Mouse (Mus musculus) kidney, postnatal 25 days (tissue): Measurements from ENCODE around the gene Pmepa1.

Source experiments
- DNase-seq, 2 experiments: peaks; one replicate each; pipeline ENCODE4 v3.0.0; 2021; ENCODE audit warnings: mixed read lengths in 2 of 2

Pmepa1 gene

DNA sequence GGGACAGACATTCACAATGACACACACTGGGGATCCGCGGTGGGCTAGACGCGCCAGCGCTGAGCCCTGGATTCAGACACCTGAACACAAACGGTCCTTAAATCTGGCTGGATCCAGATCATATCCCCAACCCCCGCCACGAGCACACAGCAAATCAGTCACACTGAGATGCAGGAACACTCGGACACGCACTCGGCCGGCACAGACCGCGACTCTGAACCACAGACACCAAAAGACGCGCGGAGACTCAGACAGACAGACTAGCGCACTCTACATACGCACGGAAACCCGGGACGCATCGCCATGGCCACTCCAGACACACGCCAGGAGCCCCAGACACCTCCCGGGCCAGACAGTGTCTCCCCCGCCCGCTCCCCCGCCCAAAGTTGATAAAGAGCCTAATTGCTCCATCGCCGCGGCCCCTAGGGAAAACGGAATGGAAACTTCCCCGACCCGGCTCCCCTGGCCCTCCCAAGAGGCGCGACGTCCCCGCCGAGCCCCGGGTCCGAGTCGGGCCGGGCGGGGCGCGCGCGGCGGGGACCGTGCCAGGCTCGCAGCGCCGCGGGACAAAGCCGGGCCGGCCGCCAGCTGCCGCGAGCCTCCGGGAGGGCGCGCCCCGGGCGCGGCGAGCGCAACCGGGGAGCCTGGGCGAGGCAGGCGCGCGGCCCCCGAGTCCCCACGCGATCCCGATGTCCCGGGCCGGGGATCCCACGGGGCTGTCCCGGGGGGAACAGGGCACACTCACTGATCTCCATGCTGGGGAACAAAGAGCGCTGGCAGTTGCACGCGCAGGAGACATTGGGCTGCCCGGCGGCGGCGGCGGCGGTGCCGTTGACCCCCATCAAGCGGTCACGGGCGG lies 761 bp downstream of the Pmepa1 start:
- DNase-seq = peak; percentile 52 to 72

DNA sequence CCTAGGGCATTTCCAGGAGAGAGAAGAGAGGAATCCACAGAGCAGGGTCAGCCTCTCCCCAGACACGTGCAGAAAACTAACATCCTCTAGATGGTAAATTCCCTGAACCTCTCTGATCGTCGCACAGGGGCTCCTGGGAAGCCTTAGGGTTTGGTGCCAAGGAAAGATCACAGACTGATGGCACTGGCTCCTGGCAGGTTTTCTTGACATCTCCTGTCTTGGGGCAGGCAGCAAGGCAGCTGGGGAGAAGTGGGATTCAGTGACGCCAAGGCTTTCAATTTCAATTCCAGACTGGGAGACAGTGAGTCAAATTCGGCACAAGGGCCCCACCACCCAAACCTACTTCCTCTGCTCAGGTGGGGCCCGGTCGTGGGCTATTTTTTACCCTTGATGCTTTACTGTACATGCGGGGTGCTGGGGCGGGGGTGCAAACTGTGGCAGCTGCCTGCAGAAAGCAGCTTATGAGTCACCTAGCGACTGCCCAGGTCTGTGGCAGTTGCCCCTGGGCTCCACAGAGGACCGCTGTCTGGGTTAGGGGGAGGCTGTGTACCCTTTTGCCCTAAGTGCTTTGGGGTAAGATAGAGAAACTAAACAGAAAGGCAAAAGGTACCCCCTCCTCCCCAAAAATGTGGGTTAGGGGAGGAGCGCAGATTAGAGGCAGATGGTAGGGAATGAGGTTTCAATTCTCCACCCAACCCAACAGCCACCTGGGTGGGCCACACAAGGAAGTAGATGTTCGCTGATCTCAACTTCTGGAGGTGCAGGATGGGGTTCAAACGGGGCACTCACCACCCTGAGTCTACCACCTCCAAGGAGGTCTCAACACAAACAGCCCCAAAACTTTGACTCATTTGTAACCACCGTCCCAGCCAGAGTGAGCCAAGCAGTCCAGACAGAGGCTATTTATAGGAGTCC lies 1.6 kb downstream of the Pmepa1 start:
- DNase-seq = no peak

DNA sequence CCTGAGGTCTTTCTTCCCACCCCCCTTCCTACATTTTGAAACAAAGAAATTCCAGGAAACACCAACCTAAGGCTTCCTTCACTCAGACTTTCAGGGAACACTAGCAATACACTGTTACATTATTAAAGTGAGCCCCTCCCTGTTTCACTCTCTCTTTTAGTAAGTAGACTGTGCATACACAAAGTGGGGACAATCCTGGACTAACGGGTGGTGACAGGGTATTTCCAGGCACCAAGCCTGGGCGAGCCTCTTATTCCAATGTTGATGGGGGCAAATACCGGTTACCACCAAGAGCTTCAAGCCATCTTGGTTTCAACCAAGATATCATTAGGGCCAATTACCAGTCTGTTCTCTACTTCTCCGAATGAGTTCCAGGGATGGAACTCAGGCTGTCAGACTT lies 2.4 kb downstream of the Pmepa1 start:
- no peak for DNase-seq

DNA sequence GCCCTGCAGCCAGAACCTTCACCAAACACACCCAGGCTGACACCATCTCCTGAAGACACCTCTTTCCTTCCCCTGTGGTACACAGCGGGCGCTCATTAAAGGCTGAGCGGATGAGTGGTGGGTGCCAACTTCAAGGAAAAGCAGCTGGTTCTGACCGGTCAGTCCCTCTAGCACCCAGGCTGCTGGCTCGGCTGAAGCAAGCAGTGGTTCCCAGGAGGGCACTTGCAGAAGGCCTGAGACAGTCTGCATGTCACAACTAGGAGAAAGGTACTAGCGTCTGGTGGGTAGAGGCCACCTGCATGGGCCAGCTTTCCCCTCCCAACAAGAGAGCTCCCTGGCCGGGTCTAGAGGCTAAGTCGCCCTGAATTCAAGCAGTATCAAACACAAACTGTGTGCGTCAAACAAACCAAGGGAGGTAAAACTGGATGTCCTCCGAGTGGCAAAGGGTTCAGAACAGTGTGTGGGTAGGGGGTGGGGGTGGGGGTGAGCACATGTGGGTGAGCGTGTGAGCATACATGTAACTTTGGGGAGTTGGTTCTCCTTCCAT lies 3.9 kb downstream of the Pmepa1 start:
- peak in 1 of 2 experiments; percentile 72 for DNase-seq

DNA sequence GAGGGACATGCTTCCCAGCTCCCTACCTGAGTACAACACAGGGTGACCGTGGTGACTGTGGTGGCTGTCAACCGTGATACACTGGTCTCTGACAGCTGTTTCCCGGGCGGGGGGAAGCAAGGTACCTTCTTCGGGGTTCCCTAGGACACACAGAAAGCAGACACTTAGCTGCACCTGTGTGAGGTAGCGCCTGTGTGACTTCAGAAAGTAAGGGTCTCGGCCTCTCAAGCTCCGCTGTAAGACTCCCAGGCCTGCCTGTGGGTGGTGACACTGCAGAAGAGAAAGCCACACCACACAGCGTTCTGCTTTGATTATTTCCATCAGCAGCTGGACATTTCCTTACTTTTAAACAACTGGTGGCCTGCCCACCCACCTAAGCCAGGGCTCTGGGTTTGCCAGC lies 4.8 kb downstream of the Pmepa1 start:
- no peak for DNase-seq

DNA sequence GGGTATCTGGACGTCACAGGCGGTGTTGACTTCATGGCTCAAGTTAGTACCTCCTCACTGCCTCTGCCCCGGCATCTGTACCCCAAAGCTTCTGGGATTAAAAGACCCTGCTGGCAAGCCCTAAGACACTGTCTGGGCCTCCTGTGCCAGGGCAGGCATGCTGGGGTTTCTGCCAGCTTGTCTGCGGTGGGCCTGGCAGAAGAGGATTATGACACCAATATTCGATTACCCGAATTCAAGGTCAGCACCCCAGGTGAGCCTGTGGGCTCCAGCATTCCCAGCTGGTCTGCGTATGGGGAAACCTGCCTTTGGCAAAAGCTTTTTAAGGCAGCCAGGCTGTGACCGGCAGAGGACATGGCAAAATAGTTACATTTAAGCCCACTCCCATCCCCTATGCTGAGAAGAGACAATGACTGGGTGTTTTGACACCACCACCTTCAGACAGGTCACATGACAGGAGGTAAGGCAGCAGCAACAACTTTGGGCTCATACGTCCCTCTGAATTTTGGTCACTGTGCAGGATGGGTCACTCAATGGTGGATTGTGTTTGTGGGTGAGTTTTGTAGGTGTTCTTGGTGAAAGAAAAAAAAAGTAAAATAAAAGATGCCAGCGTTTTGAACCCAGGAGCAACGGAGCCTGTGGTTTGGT lies 5.6 kb downstream of the Pmepa1 start:
- DNase-seq = no peak

DNA sequence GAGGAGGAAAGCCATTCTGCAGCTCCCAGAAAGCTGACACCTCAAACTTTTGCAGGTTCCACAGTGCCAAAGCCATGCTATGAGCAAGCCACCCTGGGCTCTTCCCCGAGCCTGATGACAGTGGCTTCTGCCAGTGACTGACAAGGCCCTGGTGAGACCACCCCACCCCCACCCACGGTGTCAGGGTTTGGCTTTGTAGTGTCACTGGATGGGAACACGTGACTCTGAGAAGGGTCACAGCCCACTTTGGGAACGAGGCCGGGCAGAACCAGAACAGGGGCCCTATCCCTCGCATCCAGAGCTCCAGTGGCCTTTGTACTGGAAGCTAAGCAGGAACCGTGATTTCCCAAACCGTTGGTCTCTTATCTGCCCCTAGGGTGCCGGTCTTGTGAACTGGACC lies 6.1 kb downstream of the Pmepa1 start:
- no peak for DNase-seq

DNA sequence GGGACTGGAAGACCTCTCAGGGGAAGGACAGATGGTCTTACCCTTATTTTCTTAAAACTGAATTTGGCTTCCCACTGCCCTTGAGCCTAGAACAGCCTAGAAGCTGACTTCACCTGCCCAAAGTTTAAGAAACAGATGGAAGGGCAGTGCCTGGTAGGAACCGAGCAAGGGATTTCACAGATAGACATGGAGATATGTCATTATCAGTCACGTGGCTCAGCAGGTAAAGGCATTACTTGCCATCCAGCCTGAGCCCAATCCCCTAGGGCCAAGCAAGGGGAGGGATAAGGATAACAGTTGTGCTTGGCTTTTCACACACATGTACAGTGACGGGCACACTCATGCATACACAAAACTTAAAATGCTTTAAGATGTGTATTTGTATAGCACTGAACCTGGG lies 8.8 kb downstream of the Pmepa1 start:
- no peak for DNase-seq

DNA sequence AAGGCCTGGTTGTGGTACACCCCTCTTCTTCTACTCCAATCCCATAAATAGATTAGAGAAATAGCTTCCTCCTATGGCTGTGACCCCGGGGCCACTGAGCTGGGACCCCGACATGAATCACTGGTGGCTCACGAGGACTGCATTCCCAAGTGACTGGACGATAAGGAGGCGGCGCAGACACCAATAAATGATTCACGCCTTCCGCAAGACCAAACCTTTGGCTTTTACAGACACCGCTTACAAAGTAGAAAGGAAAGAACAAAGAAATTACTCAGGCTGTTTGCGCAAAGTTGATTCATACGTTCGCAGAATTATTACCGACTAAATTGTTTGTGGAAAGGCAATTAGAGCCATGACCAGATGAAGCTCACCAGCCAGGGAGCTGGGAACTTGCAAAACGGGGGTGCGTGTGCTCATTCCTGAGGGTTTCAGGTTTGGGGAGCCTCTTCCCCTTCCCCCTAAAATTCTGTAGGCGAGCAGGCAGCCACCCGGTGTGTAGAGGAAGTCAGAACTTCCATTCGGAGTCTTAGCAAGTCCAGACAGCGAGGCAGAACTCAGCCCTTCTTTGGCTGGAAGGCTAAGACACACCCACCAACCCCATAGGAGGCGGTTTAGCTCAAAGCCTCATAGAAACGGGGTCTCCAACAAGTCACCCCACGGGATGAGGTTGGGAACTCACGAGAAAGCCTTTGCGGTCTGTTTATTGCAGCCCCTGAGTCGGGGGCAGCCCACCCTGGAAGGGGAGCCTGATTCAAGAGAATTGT lies 9.8 kb downstream of the Pmepa1 start:
- DNase-seq = no peak

DNA sequence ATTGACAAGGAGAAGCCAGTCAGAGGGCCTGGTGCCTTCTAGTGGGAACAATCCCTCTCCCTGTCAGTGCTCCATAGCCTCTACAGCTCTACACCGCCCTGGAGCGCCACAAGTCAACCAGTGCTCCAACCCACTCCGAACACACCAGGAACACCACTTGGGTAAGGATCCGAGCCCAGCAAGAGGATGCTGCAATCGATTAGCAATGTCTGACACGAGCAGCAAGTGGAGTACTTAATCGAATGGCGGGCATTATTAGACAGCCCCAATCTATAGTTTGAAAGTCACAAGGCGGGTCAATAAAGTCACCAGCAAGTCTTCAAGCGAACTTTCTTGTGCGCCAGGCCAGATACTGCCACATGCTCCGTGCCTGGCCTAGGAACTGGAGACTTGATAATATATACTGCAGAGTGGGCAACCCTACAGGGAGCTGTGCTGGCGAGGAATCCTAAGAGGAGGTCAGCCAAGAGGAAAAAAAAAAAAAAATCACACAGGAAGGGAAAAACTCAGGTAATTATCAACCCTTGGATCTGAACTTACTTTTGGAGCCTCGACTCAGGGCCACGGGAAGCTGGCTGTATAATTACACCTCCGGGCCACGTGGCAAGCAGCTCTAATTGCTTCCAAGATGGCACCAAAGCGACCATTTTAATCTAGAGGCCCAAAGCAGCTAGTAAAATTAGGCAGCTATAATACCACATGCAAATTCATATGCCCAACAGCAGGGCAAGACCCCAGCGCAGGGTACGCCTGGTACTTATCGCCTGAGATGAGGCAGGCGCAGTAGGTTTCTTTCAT lies 10.7 kb downstream of the Pmepa1 start:
- DNase-seq = no peak

DNA sequence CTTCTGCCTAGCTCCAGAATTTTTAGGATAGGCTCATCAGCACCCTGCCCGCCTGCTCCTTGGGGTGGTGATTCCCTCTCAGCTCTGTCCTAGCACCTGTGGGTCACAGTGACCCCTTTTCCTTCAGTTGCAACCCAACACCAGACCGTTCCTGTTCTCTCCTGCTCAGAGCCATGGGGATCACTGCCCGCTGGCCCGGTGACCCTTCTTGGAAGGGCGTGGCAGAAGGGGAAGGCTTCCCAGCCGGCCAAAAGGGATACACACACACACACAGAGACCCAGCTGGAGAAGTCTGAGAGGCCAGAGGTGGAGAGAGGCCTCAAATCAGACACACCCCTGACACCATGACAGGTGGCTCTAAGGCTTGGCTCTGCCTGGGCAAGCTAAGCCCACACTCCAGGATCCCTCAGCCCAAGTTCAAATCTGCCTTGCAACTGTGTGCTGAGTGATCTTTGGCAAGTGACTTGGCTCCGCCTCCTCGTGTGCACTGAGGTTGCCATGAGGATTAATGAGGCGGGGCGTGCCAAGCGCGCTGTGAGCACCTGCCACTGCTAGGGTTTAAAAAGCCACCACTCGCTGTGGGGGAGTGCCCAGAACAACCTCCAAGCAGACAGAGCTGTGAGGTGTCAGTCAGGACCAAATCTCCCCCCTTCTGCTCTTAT lies 11.7 kb downstream of the Pmepa1 start:
- DNase-seq = peak; percentile 85 to 92

DNA sequence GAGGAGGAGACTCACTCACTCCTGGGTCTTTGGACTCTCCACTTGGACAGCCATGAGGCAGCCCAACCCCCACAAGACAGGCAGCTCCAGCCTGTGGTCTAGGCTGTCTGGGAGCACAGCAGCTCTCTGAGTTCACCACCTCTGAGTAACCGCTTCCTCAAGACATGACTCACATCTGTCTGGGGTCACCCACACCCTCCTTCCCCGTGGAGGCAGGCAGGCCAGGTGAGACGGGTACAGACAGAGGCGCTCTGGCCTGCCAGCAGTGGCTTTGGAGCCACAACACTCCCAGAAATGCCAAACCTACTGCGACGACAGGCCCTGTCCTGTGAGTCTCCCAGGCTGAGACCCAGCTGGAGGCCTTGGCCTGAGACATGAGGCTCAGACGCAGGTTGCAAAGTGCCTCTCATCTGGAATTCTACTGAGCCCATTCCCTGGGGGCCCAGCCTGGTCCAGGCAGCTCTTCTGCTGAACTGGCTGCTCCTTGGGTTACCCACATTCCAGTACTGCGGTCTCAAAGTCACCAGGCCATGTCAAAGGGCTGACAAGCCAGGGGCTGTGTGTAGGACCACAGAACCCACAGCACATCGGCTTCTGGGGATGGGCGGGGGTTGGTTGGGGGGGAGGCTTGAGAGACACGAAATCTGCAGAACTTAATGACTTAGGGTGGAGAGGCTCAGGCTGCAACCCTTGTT lies 12.6 kb downstream of the Pmepa1 start:
- DNase-seq = peak; percentile 74 to 89

DNA sequence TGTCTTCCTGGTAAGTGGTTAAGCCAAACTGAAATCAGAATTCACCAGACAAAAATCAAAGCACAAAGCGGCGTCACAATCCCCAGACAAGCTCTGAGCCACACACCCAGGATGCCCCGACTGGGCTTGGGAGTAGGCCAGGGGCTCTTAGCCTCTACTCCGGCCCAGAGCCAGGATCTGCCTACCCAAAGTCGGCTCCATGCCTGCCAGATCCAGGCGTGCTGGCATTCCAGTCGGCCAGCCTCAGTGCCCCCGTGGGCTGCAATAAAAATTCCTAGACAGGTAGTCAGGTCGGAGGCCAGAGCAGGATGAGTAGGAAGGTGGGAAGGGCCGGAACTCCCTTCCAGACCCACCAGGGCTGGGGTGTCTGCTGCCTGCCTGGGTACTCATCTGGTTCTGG lies 14.8 kb downstream of the Pmepa1 start:
- DNase-seq = peak; percentile 69 to 79

DNA sequence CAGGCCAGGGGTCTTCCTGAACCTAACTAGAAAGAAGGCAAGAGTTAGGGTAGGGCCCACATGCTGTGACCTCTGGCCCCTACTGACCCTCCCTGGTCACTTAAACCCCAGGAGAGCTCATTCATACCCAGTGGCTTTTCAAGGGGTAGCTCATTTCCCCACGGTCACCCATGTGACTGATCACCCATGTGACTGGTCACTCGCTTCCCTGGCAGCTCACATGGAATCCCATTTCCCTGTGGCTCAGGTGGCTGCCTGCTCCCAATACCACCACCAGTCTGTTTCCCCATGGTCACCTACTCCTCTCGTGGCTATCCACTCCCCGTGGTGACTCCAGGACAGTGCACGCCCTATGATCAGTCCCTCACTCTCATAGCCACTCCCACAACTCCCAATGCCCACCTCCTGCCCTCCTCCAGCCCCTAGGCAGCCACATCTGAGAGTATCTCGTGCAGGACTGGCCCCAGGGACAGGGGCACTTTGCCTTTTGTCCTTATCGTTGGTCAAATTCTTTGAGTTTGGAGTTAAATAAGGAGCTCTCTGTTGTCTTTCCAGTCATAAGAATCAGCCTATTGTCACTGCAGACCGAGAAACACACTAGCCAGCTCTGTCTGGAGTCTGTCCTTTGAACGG lies 17.8 kb downstream of the Pmepa1 start:
- peak; percentile 35 to 70 for DNase-seq

DNA sequence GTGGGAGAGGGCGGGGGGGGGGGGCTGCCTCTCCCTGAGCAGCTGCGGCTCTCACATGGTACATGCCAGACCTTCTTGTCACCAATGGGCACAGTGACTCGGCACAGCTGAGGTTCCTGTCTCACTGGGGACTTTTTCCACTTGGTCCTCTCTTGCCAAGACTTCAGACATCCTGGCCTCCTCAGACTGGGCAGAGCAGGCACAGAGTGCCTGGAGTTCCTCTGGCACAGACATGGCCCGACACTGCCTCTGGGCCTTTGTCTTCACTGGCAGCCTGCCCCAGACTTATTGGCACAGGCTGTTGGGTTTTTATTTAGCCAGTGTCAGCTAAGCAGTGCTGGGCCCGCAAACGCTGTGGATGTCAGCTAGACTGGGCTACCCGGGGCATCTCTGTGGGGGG lies 18.7 kb downstream of the Pmepa1 start:
- peak; percentile 93 to 94 for DNase-seq

DNA sequence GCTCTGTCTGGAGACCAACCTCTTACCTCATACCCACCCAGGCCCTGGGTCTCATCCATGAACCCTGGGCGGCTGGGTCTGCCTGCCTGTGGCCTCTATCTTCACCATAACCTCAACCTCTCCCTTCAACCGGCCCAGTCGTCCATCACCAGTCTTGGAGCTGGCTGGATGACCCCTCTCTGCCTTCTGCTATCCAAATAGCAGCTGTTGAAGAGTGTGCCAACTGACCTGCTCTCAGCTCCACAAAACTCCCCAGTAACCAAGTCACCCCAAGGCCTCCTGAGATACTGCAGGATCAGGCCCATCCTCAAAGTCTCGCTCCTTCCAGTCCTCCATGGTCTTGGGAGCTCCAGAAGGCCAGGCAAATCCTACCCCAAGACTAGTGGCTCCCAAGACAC lies 19.8 kb downstream of the Pmepa1 start:
- no peak for DNase-seq

DNA sequence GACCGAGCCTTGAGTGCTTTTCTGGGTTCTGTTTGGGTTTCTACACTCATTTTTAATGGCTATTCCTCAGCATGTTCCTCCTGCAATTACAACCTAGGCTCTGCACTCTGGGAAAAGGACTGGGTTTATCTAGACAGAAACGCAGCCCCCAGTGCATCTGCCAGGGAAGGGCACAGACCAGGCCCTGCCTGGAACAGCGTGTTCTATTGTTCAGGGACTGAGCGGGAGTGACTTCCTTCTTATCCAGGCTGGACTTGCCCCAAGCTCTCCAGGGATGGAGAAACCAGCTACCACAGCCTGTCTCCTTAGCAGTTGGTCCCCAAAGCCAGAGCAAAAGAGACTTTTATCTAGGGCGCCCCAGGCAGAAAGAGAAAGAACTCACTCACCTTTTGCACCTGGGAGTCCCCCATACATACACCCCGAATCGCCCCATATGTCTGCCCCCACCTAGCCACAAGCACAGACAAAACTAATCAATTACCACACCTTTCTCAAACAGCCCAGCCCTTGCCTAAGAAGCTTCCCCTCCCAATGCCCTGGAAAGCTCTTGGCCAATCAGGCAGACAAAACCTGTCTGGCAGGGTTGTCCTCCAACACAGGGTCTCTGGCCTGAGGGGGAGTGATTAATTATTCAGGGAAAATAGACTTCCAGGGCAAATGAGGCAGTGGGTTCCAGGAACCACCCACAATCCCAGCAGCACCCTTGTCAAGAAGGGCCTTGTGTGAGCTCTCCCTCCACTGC lies 20.4 kb downstream of the Pmepa1 start:
- no peak for DNase-seq

DNA sequence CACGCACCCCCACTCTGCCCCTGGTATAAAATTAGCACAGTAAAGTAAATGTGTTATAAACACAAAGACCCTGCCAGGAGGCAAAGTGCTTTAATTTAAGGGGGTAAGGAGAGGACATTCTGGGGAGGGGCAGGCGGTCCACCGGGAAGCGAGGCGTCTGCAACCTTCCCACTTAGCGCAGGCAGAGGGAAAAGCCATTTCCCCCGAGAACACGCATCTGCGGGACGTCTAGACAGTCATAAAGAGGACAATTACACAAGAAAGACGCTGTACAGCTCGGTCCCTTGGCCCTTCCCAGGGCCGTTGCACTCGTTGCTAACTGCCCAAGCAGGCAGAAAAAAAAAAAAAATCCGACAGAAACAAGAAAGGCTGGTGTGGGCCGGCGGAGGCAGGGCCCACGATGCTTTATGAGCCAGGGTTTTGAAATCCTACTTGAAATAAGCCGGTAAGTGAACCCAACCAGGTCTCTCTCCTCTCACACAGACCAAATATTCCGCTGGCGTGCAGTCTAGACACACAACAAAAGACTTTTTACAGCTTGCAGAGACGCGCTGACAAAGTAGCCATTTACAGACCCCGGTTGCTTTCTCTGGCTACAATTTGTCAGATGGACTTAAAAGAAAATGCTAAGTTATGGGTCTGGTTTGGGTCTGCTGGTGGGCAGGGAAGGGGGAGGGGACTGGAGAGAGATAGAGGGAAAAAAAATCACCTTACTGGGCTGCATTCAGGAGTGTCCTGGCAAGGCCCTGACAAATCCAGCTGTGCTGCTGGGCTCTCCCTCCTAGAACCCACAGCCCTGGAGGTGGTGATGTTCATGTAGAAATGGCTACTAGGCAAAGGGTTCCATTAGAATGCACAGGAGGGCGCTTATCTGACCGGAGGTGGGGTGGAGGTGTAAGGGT lies 22.3 kb downstream of the Pmepa1 start:
- DNase-seq = peak; percentile 71 to 84
